10 mouse cellular contexts compared by ENCODE assay signal in genomic region chr5:120495064-120495702, GRCm38 (mm10). TPM values are rescaled to one million over a fixed set of nuclear protein-coding genes. Genes with fewer than 3 reads are reported as not detected.
A peak's percentile ranks its signal among the peaks of the same experiment; 100 is the strongest.
DNase-seq lines count a peak whose midpoint lies in the region.
"Had no signal": no experiment of that assay in that cellular context is flagged by ENCODE, and none has a peak within 500 bp of the region (broad histone marks: within the 10 kb centered on the region; RNA-seq: fewer than 3 reads in every experiment).

No protein-coding gene starts in this region.

- peak; percentile 40 for DNase-seq in adrenal gland, postnatal 10 days
- DNase-seq in adrenal gland, adult 18-20 months (ENCODE audit: low spot score in 2 of 2), result no peak
- peak; percentile 42 for DNase-seq in kidney, adult 11 months
- no peak for DNase-seq in kidney, adult 8-10 months
- DNase-seq in urinary bladder, postnatal 36 days (ENCODE audit: low spot score in 2 of 2), result peak; percentile 39 to 66
- DNase-seq in urinary bladder, postnatal 10 days (ENCODE audit: low spot score), result no peak
- no peak for DNase-seq in lung, postnatal 25 days (ENCODE audit: low spot score)
- no peak for DNase-seq in left cerebral cortex, adult 9 months (ENCODE audit: low spot score in 2 of 2)
- DNase-seq: lung, adult 2 months had no signal

RNA-seq across cellular contexts. Expression of gene Plbd2, which starts 8.2 kb away (rescaled TPM):
- total RNA-seq in adrenal gland, postnatal 10 days (2021), result 10 to 100 TPM; 61.8 to 64.4 TPM
- 10 to 100 TPM; 76.9 to 90.1 TPM for total RNA-seq in adrenal gland, adult 18-20 months (2021)

RNA-seq across cellular contexts. Expression of gene Slc8b1, which starts 15.8 kb away (rescaled TPM):
- 10 to 100 TPM; 35.2 to 39.3 TPM for total RNA-seq in adrenal gland, postnatal 10 days (2021)
- 10 to 100 TPM; 26.4 to 31.7 TPM for total RNA-seq in adrenal gland, adult 18-20 months (2021)

RNA-seq across cellular contexts. Expression of gene Sds, which starts 18.9 kb away (rescaled TPM):
- 10 to 100 TPM in 1 of 2 experiments, 1 to 10 TPM in 1; 2.5 to 20.1 TPM for total RNA-seq in adrenal gland, postnatal 10 days (2021)
- not detected for total RNA-seq in adrenal gland, adult 18-20 months (2021)
- total RNA-seq: left cerebral cortex, adult 18-20 months had no signal

RNA-seq across cellular contexts. Expression of gene Sdsl, which starts 22.6 kb away (rescaled TPM):
- total RNA-seq in adrenal gland, postnatal 10 days (2021), result 10 to 100 TPM; 33.5 to 38.3 TPM
- 10 to 100 TPM; 55.6 to 78.2 TPM for total RNA-seq in adrenal gland, adult 18-20 months (2021)

Comparison
In these comparisons a context has a peak if more than half of its experiments do, and no peak if none do; other contexts are left out.
1. DNase-seq: peak in adrenal gland, postnatal 10 days (single experiment), kidney, adult 11 months (single experiment) and urinary bladder, postnatal 36 days (2 of 2); none in adrenal gland, adult 18-20 months (0 of 2), kidney, adult 8-10 months (0 of 2), urinary bladder, postnatal 10 days (single experiment), lung, postnatal 25 days (single experiment) and left cerebral cortex, adult 9 months (0 of 2).